ENCODE assay signal across 24 mouse cellular contexts in the genomic region with DNA sequence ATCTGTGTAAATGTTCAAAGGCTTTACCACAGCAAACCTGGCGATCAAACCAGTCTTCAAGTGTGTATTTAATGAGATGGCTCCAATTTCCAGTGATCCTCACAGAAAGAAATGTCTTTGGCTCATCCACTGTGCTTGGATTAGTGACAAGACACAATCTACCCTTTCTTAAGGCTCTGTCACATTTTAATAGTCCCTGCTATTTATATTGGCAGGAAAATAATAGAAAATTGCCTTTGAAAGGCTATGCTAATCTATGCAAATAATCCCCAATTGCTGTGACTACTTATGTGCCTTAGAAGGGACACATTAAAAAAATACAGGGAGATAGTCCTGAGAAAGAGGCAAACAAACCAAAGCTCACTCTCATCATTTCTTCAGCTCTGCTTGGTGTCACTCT.
DNase-seq lines count a peak whose midpoint lies in the region; ATAC-seq and TF ChIP-seq lines count a peak whose summit lies in the region.
"Had no signal": no experiment of that assay in that cellular context is flagged by ENCODE, and none has a peak within 500 bp of the region (broad histone marks: within the 10 kb centered on the region; RNA-seq: fewer than 3 reads in every experiment).

No protein-coding gene starts in this region.

- no peaks in the 10 kb centered on the region for H3K9me3 ChIP-seq in forebrain, embryonic 13.5 days (replicated peaks)
- no peaks in the 10 kb centered on the region for H3K9me3 ChIP-seq in forebrain, embryonic 11.5 days (ENCODE audit: control insufficient read depth, low read length)
- no peaks in the 10 kb centered on the region for H3K9me3 ChIP-seq in forebrain, embryonic 14.5 days (replicated peaks; ENCODE audit: control insufficient read depth, low read length)
- no peaks in the 10 kb centered on the region for H3K9me3 ChIP-seq in forebrain, postnatal 0 days (ENCODE audit: low read length)
- H3K9me3 ChIP-seq: embryonic facial prominence, embryonic 13.5 days; heart, embryonic 12.5 days; heart, embryonic 15.5 days; hindbrain, embryonic 10.5 days; hindbrain, embryonic 13.5 days; intestine, embryonic 15.5 days had no signal

- 29% methylated on average over 1 of the region's 1 CpGs for WGBS in forebrain, embryonic 13.5 days
- WGBS in forebrain, embryonic 11.5 days = 64% methylated on average over 1 of the region's 1 CpGs
- 6% methylated on average over 1 of the region's 1 CpGs for WGBS in forebrain, embryonic 14.5 days
- whole genome bisulfite sequencing in forebrain, postnatal 0 days = 20% methylated on average over 1 of the region's 1 CpGs

- no peak for TF ChIP-seq CTCF in brain, embryonic 14.5 days (IDR thresholded peaks at IDR 0.05; ENCODE audit: borderline replicate concordance, extremely low read depth, insufficient read depth, insufficient read length)
- no peak for TF ChIP-seq CTCF in forebrain, postnatal 0 days (IDR thresholded peaks at IDR 0.05; ENCODE audit: low read depth)

- no peaks in the 10 kb centered on the region for H3K36me3 ChIP-seq in forebrain, embryonic 13.5 days (ENCODE audit: poor library complexity, severe bottlenecking)
- H3K36me3 ChIP-seq in forebrain, embryonic 11.5 days (ENCODE audit: control insufficient read depth, insufficient read depth, low read length) = no peaks in the 10 kb centered on the region
- H3K36me3 ChIP-seq in forebrain, embryonic 14.5 days (ENCODE audit: control insufficient read depth, insufficient read depth, low read length) = no peaks in the 10 kb centered on the region
- no peaks in the 10 kb centered on the region for H3K36me3 ChIP-seq in forebrain, postnatal 0 days (ENCODE audit: insufficient read depth)
- H3K36me3 ChIP-seq: embryonic facial prominence, embryonic 13.5 days; heart, embryonic 12.5 days; heart, embryonic 15.5 days; hindbrain, embryonic 10.5 days; hindbrain, embryonic 13.5 days; intestine, embryonic 15.5 days had no signal

- no peak overlapping the region for H3K4me2 ChIP-seq in forebrain, embryonic 13.5 days
- H3K4me2 ChIP-seq in forebrain, embryonic 11.5 days (ENCODE audit: low read depth, low read length, severe bottlenecking) = no peak overlapping the region
- no peak overlapping the region for H3K4me2 ChIP-seq in forebrain, embryonic 14.5 days (ENCODE audit: low read length)
- no peak overlapping the region for H3K4me2 ChIP-seq in forebrain, postnatal 0 days (ENCODE audit: low read depth)
- H3K4me2 ChIP-seq: embryonic facial prominence, embryonic 13.5 days; heart, embryonic 12.5 days; heart, embryonic 15.5 days; hindbrain, embryonic 13.5 days; intestine, embryonic 15.5 days had no signal

- peaks cover 9% of the 10 kb centered on the region; the same call in 1 of the 2 replicates for H3K4me1 ChIP-seq in forebrain, embryonic 13.5 days
- 0 out of 2 replicates have a peak, but pooled peaks cover 2% of the 10 kb centered on the region for H3K4me1 ChIP-seq in forebrain, embryonic 11.5 days (replicated peaks; ENCODE audit: control insufficient read depth, insufficient read depth, low read length)
- peaks cover 8% of the 10 kb centered on the region; the same call in 1 of the 2 replicates for H3K4me1 ChIP-seq in forebrain, embryonic 14.5 days (ENCODE audit: control insufficient read depth, insufficient read depth, low read length)
- no peaks in the 10 kb centered on the region for H3K4me1 ChIP-seq in forebrain, postnatal 0 days (ENCODE audit: insufficient read depth)
- H3K4me1 ChIP-seq: embryonic facial prominence, embryonic 13.5 days; heart, embryonic 12.5 days; heart, embryonic 15.5 days; hindbrain, embryonic 13.5 days; intestine, embryonic 15.5 days had no signal

- ATAC-seq in forebrain, embryonic 13.5 days = peak; percentile 80
- ATAC-seq in forebrain, embryonic 11.5 days (replicated peaks; ENCODE audit: low FRiP score) = no peak
- ATAC-seq in forebrain, embryonic 14.5 days = peak; percentile 80
- peak; percentile 53; the same call in 1 of the 2 replicates for ATAC-seq in forebrain, postnatal 0 days
- ATAC-seq: CD4-positive, CD25-positive, alpha-beta regulatory T cell, adult 4 months; hindbrain, embryonic 16.5 days; intestine, embryonic 15.5 days had no signal

- no peaks in the 10 kb centered on the region for H3K27me3 ChIP-seq in forebrain, embryonic 13.5 days
- no peaks in the 10 kb centered on the region for H3K27me3 ChIP-seq in forebrain, embryonic 11.5 days (ENCODE audit: control insufficient read depth, insufficient read depth, low read length)
- no peaks in the 10 kb centered on the region for H3K27me3 ChIP-seq in forebrain, embryonic 14.5 days (replicated peaks; ENCODE audit: control insufficient read depth, insufficient read depth, low read length)
- H3K27me3 ChIP-seq in forebrain, postnatal 0 days (ENCODE audit: insufficient read depth, low read length) = no peaks in the 10 kb centered on the region
- H3K27me3 ChIP-seq: embryonic facial prominence, embryonic 13.5 days; heart, embryonic 12.5 days; heart, embryonic 15.5 days; hindbrain, embryonic 13.5 days; intestine, embryonic 15.5 days had no signal

- H3K9ac ChIP-seq in forebrain, embryonic 13.5 days = no peak overlapping the region
- no peak overlapping the region for H3K9ac ChIP-seq in forebrain, embryonic 11.5 days (ENCODE audit: low read length)
- H3K9ac ChIP-seq in forebrain, embryonic 14.5 days (ENCODE audit: low read length) = no peak overlapping the region
- H3K9ac ChIP-seq in forebrain, postnatal 0 days = no peak overlapping the region
- H3K9ac ChIP-seq: embryonic facial prominence, embryonic 13.5 days; heart, embryonic 12.5 days; heart, embryonic 15.5 days; hindbrain, embryonic 13.5 days; intestine, embryonic 15.5 days had no signal

- DNase-seq in forebrain, embryonic 11.5 days (ENCODE audit: low spot score) = no peak
- DNase-seq in brain, embryonic 14.5 days (ENCODE audit: low read depth) = peak; percentile 83
- DNase-seq in forebrain, embryonic 14.5 days (ENCODE audit: low spot score) = peak; percentile 69
- DNase-seq in forebrain, postnatal 0 days = no peak
- no peak for DNase-seq in lung, postnatal 14 days
- DNase-seq: adrenal gland, adult 2 months; adrenal gland, postnatal 14 days; cerebellum, adult 11-12 months; cerebellum, adult 8-10 months; cerebellum, postnatal 10 days; gastrocnemius, postnatal 25 days; heart, adult 18-20 months; heart, postnatal 10 days; heart, postnatal 36 days; kidney, adult 11 months had no signal

- H3K4me3 ChIP-seq in forebrain, embryonic 13.5 days = no peak overlapping the region
- H3K4me3 ChIP-seq in forebrain, embryonic 11.5 days (ENCODE audit: low read depth, low read length) = no peak overlapping the region
- no peak overlapping the region for H3K4me3 ChIP-seq in forebrain, embryonic 14.5 days (ENCODE audit: low read depth, low read length)
- H3K4me3 ChIP-seq in forebrain, postnatal 0 days (ENCODE audit: low read depth, low read length) = no peak overlapping the region
- H3K4me3 ChIP-seq: embryonic facial prominence, embryonic 13.5 days; heart, embryonic 12.5 days; heart, embryonic 15.5 days; hindbrain, embryonic 10.5 days; hindbrain, embryonic 13.5 days; intestine, embryonic 15.5 days had no signal

- no peak overlapping the region for H3K27ac ChIP-seq in forebrain, embryonic 13.5 days
- H3K27ac ChIP-seq in forebrain, embryonic 11.5 days (ENCODE audit: low read depth, low read length) = no peak overlapping the region
- no peak overlapping the region for H3K27ac ChIP-seq in forebrain, embryonic 14.5 days (ENCODE audit: low read depth, low read length)
- H3K27ac ChIP-seq in forebrain, postnatal 0 days (ENCODE audit: low read depth, low read length) = no peak overlapping the region
- H3K27ac ChIP-seq: embryonic facial prominence, embryonic 13.5 days; heart, embryonic 15.5 days; hindbrain, embryonic 10.5 days; hindbrain, embryonic 13.5 days; intestine, embryonic 15.5 days had no signal

- TF ChIP-seq POLR2A in brain, embryonic 14.5 days (IDR thresholded peaks at IDR 0.05; ENCODE audit: borderline replicate concordance, extremely low read depth, insufficient read depth, insufficient read length, poor library complexity, severe bottlenecking) = no peak

Comparison
In these comparisons a context has a peak if more than half of its experiments do, and no peak if none do; other contexts are left out.
1. DNase-seq: peak in brain, embryonic 14.5 days (single experiment) and forebrain, embryonic 14.5 days (single experiment); none in forebrain, embryonic 11.5 days (single experiment), forebrain, postnatal 0 days (single experiment) and lung, postnatal 14 days (single experiment).